Mouse (Mus musculus) olfactory bulb, adult 2 months (tissue): ENCODE results near the gene Olfr691. TPM values are rescaled to one million over a fixed set of nuclear protein-coding genes. Genes with fewer than 3 reads are reported as not detected.

Experiments used
- H3K27ac ChIP-seq: fragments of 200-500 bp; 2 replicates; pipeline ENCODE4 v1.5.1; 2012; ENCODE audit warnings: low read depth, low read length; ENCODE audit not compliant: insufficient read depth
- H3K4me1 ChIP-seq: fragments of 200-500 bp; 2 replicates; pipeline ENCODE4 v1.6.1; 2012; ENCODE audit warnings: low read length; ENCODE audit not compliant: control insufficient read depth, insufficient read depth
- H3K4me3 ChIP-seq: fragments of 200-500 bp; 2 replicates; pipeline ENCODE4 v1.5.1; 2012; ENCODE audit warnings: mild to moderate bottlenecking, low read depth, low read length, moderate library complexity; ENCODE audit not compliant: insufficient read depth
- CTCF ChIP-seq: fragments of 200-500 bp; IDR thresholded peaks from 2 replicates; pipeline ENCODE4 v1.5.1; 2012; ENCODE audit warnings: low read depth, mild to moderate bottlenecking, low read length, moderate library complexity; ENCODE audit not compliant: insufficient read depth
- POLR2A ChIP-seq: fragments of 200-500 bp; IDR thresholded peaks from 2 replicates; pipeline ENCODE4 v1.6.1; 2012; ENCODE audit warnings: mild to moderate bottlenecking, low read depth, low read length, moderate library complexity; ENCODE audit not compliant: insufficient read depth
- WGBS: fragments of 180-500 bp; shearing (Covaris S2); methylation state at CpG from one replicate; pipeline ENCODE4 v1.1.7; 2018; 5-methylcytosine and 5-hydroxymethylcytosine counted together
- polyA plus RNA-seq: library from polyadenylated mRNA; stranded (reverse); fragments of >200 nt; gene quantifications from 2 replicates; pipeline ENCODE4 v1.2.4, GENCODE M21; 2012; ENCODE audit warnings: low replicate concordance; ENCODE audit not compliant: missing spikeins, insufficient read depth, insufficient read length

Olfr691 gene
- polyA plus RNA-seq: not detected in 2 replicates

GRCm38 (mm10) chr7:105342170-105342569, at the start of gene Olfr691:
Gene Olfr691 (minus strand): TSS chr7:105342270.
- Histone ChIP-seq H3K4me3 (no peak within 1 kb of the TSS), H3K27ac (no peak within 1 kb of the TSS), H3K4me1 (peaks cover 10% of the 10 kb centered on the region)
- TF ChIP-seq CTCF (no peak), POLR2A (no peak)
- WGBS: 46% methylated on average over 1 of the region's 1 CpGs

- TF ChIP-seq POLR2A: no peak
- no peak for TF ChIP-seq CTCF
- Histone ChIP-seq H3K4me1 (no peaks in the 10 kb centered on the region), H3K4me3 (no peak overlapping the region), H3K27ac (no peak overlapping the region)
- WGBS: 85% methylated on average over 2 of the region's 2 CpGs
Measured at GRCm38 (mm10) chr7:105390236-105390635, 48.2 kb upstream of the Olfr691 start.

- TF ChIP-seq POLR2A: no peak
- no peak for TF ChIP-seq CTCF
- Histone ChIP-seq H3K4me3 (no peak overlapping the region), H3K27ac (no peak overlapping the region), H3K4me1 (no peaks in the 10 kb centered on the region)
- WGBS: 96% methylated on average over 2 of the region's 2 CpGs
Measured at GRCm38 (mm10) chr7:105387696-105388095, 45.6 kb upstream of the Olfr691 start.

- Histone ChIP-seq H3K27ac (no peak overlapping the region), H3K4me3 (no peak overlapping the region), H3K4me1 (no peaks in the 10 kb centered on the region)
- WGBS: 96% methylated on average over 3 of the region's 3 CpGs
- TF ChIP-seq POLR2A (no peak), CTCF (no peak)
Measured at GRCm38 (mm10) chr7:105380329-105380728, 38.3 kb upstream of the Olfr691 start.

- TF ChIP-seq POLR2A (no peak), CTCF (no peak)
- H3K4me3 ChIP-seq: no peak within 1 kb of the TSS
- H3K4me1 ChIP-seq: no peaks in the 10 kb centered on the region
- H3K27ac ChIP-seq: no peak within 1 kb of the TSS
- 94% methylated on average over 1 of the region's 1 CpGs for WGBS
Measured at GRCm38 (mm10) chr7:105374866-105375265, 32.8 kb upstream of the Olfr691 start, which contains the start of gene Gm5901. Gene Gm5901 (plus strand): TSS chr7:105375038.

GRCm38 (mm10) chr7:105373976-105374375, 31.9 kb upstream of the Olfr691 start:
- Histone ChIP-seq H3K4me3 (no peak overlapping the region), H3K27ac (no peak overlapping the region), H3K4me1 (no peaks in the 10 kb centered on the region)
- WGBS: 95% methylated on average over 3 of the region's 3 CpGs
- TF ChIP-seq CTCF (no peak), POLR2A (no peak)

- Histone ChIP-seq H3K27ac (no peak overlapping the region), H3K4me3 (no peak overlapping the region), H3K4me1 (no peaks in the 10 kb centered on the region)
- no peak for TF ChIP-seq CTCF
- no peak for TF ChIP-seq POLR2A
- 70% methylated on average over 4 of the region's 4 CpGs for WGBS
Measured at GRCm38 (mm10) chr7:105373509-105373908, 31.4 kb upstream of the Olfr691 start.

GRCm38 (mm10) chr7:105372912-105373311, 30.8 kb upstream of the Olfr691 start:
- TF ChIP-seq POLR2A: no peak
- Histone ChIP-seq H3K4me1 (no peaks in the 10 kb centered on the region), H3K27ac (no peak overlapping the region), H3K4me3 (no peak overlapping the region)
- WGBS: 80% methylated on average over 1 of the region's 1 CpGs

GRCm38 (mm10) chr7:105368521-105368920, 26.5 kb upstream of the Olfr691 start:
- WGBS: 96% methylated on average over 4 of the region's 4 CpGs
- Histone ChIP-seq H3K4me3 (no peak overlapping the region), H3K4me1 (no peaks in the 10 kb centered on the region), H3K27ac (no peak overlapping the region)
- TF ChIP-seq POLR2A (no peak), CTCF (no peak)

GRCm38 (mm10) chr7:105367930-105368329, 25.9 kb upstream of the Olfr691 start, which contains the start of gene Olfr692:
Gene Olfr692 (plus strand): TSS chr7:105368230.
- Histone ChIP-seq H3K27ac (no peak within 1 kb of the TSS), H3K4me3 (no peak within 1 kb of the TSS), H3K4me1 (no peaks in the 10 kb centered on the region)
- WGBS: 100% methylated on average over 1 of the region's 1 CpGs
- TF ChIP-seq POLR2A (no peak), CTCF (no peak)
